Mouse (Mus musculus) ES-E14 (cell line): ENCODE measurements around the gene Cers6.

Experiments used
- CHD2 ChIP-seq: IDR thresholded peaks from 2 replicates; pipeline ENCODE4 v1.6.1; 2014; ENCODE audit warnings: mild to moderate bottlenecking, low read depth, low read length, inconsistent platforms
- HCFC1 ChIP-seq: IDR thresholded peaks from 2 replicates; pipeline ENCODE4 v1.6.1; 2012; ENCODE audit warnings: low read length, inconsistent platforms, borderline replicate concordance; ENCODE audit not compliant: insufficient read depth
- MAFK ChIP-seq: IDR thresholded peaks from 2 replicates; pipeline ENCODE4 v1.6.1; 2014; ENCODE audit warnings: mild to moderate bottlenecking, low read depth, low read length, inconsistent platforms; ENCODE audit not compliant: insufficient read depth
- ZC3H11A ChIP-seq: IDR thresholded peaks from 2 replicates; pipeline ENCODE4 v1.6.1; 2012; ENCODE audit warnings: low read depth, mild to moderate bottlenecking, inconsistent platforms, low read length, borderline replicate concordance
- ZNF384 ChIP-seq: IDR thresholded peaks from 2 replicates; pipeline ENCODE4 v1.6.1; 2012; ENCODE audit warnings: low read depth, low read length, inconsistent platforms

- TF ChIP-seq MAFK (no peak), HCFC1 (no peak), CHD2 (no peak), ZNF384 (no peak), ZC3H11A (no peak)
Observed at GRCm38 (mm10) chr2:68995723-68996122, 134.5 kb downstream of the Cers6 start.
